Mouse (Mus musculus): ENCODE measurements at regions not wholly inside any gene's neighbourhood (a gene's known extent, or its start where the extent isn't known, plus 50 kb on each side); places are given as distances from the start of the nearest gene placed in this dataset.

GRCm38 (mm10) chr9:52422622-52423021, 254.2 kb upstream of the Zc3h12c start:
- Histone ChIP-seq H3K9me3 (replicated peaks; ENCODE audit: insufficient read depth, low read length) (no peaks in the 10 kb centered on the region), H3K27me3 (ENCODE audit: control insufficient read depth in 1 of 2, insufficient read depth in 2 of 2, low read length in 2 of 2) (no peaks in the 10 kb centered on the region), H3K27ac (ENCODE audit: control insufficient read depth, low read depth, low read length) (no peak overlapping the region), H3K79me2 (ENCODE audit: control insufficient read depth, insufficient read depth, low read length, poor library complexity) (no peaks in the 10 kb centered on the region), H3K36me3 (ENCODE audit: control insufficient read depth in 1 of 2, insufficient read depth in 2 of 2, low read length in 2 of 2) (no peaks in the 10 kb centered on the region), H3K4me3 (ENCODE audit: control insufficient read depth in 1 of 2, insufficient read depth in 1 of 2, low read depth in 2 of 2, low read length in 2 of 2) (no peak overlapping the region), H3K4me1 (ENCODE audit: control insufficient read depth in 1 of 2, insufficient read depth in 2 of 2, low read length in 2 of 2) (no peaks in the 10 kb centered on the region), H3K9ac (ENCODE audit: control insufficient read depth, low read depth, low read length, poor library complexity, severe bottlenecking) (no peak overlapping the region)
- no peak for DNase-seq (ENCODE audit: low read depth, low spot score)
- no peak for TF ChIP-seq KAT2A (conservative IDR thresholded peaks at IDR 0.05; ENCODE audit: low read depth, low read length)
- TF ChIP-seq BHLHE40 (IDR thresholded peaks at IDR 0.05; ENCODE audit: borderline replicate concordance, low read depth, low read length) = no peak
- no peak for TF ChIP-seq MAX (IDR thresholded peaks at IDR 0.05; ENCODE audit: low read length)
- TF ChIP-seq USF2 (IDR thresholded peaks at IDR 0.05; ENCODE audit: borderline replicate concordance in 1 of 2, insufficient read depth in 1 of 2, low read depth in 1 of 2, low read length in 2 of 2) = no peak
- TF ChIP-seq E2F4 (IDR thresholded peaks at IDR 0.05; ENCODE audit: borderline replicate concordance, low read depth, low read length) = no peak
- no peak for TF ChIP-seq POLR2AphosphoS5 (IDR thresholded peaks at IDR 0.05; ENCODE audit: borderline replicate concordance, low read depth, low read length)
- no peak for TF ChIP-seq MAZ (IDR thresholded peaks at IDR 0.05; ENCODE audit: low read depth, low read length)
- no peak for TF ChIP-seq TBP (IDR thresholded peaks at IDR 0.05; ENCODE audit: low read depth, low read length)
- no peak for TF ChIP-seq CHD1 (IDR thresholded peaks at IDR 0.05; ENCODE audit: low read depth, low read length)
- no peak for TF ChIP-seq GABPA (IDR thresholded peaks at IDR 0.05; ENCODE audit: low read depth, low read length)

GRCm38 (mm10) chr9:52415706-52416105, 247.3 kb upstream of the Zc3h12c start:
- Histone ChIP-seq H3K27ac (ENCODE audit: control insufficient read depth, low read depth, low read length) (no peak overlapping the region), H3K79me2 (ENCODE audit: control insufficient read depth, insufficient read depth, low read length, poor library complexity) (no peaks in the 10 kb centered on the region), H3K27me3 (ENCODE audit: control insufficient read depth in 1 of 2, insufficient read depth in 2 of 2, low read length in 2 of 2) (no peaks in the 10 kb centered on the region), H3K4me3 (ENCODE audit: control insufficient read depth in 1 of 2, insufficient read depth in 1 of 2, low read depth in 2 of 2, low read length in 2 of 2) (no peak overlapping the region), H3K9ac (ENCODE audit: control insufficient read depth, low read depth, low read length, poor library complexity, severe bottlenecking) (no peak overlapping the region), H3K4me1 (ENCODE audit: control insufficient read depth in 1 of 2, insufficient read depth in 2 of 2, low read length in 2 of 2) (no peaks in the 10 kb centered on the region), H3K36me3 (ENCODE audit: control insufficient read depth in 1 of 2, insufficient read depth in 2 of 2, low read length in 2 of 2) (no peaks in the 10 kb centered on the region), H3K9me3 (replicated peaks; ENCODE audit: insufficient read depth, low read length) (no peaks in the 10 kb centered on the region)
- no peak for TF ChIP-seq UBTF (IDR thresholded peaks at IDR 0.05; ENCODE audit: borderline replicate concordance, insufficient read depth, low read depth, low read length)
- TF ChIP-seq SIN3A (IDR thresholded peaks at IDR 0.05; ENCODE audit: low read length) = no peak
- no peak for TF ChIP-seq TCF12 (IDR thresholded peaks at IDR 0.05; ENCODE audit: low read depth, low read length)
- TF ChIP-seq USF2 (IDR thresholded peaks at IDR 0.05; ENCODE audit: borderline replicate concordance in 1 of 2, insufficient read depth in 1 of 2, low read depth in 1 of 2, low read length in 2 of 2) = no peak
- no peak for TF ChIP-seq KAT2A (conservative IDR thresholded peaks at IDR 0.05; ENCODE audit: low read depth, low read length)
- TF ChIP-seq TBP (IDR thresholded peaks at IDR 0.05; ENCODE audit: low read depth, low read length) = no peak
- TF ChIP-seq ZNF384 (IDR thresholded peaks at IDR 0.05; ENCODE audit: low read depth, low read length) = no peak
- no peak for TF ChIP-seq ZC3H11A (IDR thresholded peaks at IDR 0.05; ENCODE audit: low read depth, low read length)
- TF ChIP-seq MXI1 (IDR thresholded peaks at IDR 0.05; ENCODE audit: low read depth, low read length) = no peak
- TF ChIP-seq MAFK (IDR thresholded peaks at IDR 0.05; ENCODE audit: borderline replicate concordance, low read depth, low read length) = no peak
- TF ChIP-seq BHLHE40 (IDR thresholded peaks at IDR 0.05; ENCODE audit: borderline replicate concordance, low read depth, low read length) = no peak
- no peak for DNase-seq (ENCODE audit: low read depth, low spot score)
